Mouse (Mus musculus): ENCODE data around the gene Spib. TPM values are rescaled to one million over a fixed set of nuclear protein-coding genes. Genes with fewer than 3 reads are reported as not detected.

Spib gene
- total and polyA plus RNA-seq, 3 experiments = 0.31 to 3.1 (median 0.75) TPM

- intact Hi-C loops (cut with DNase I) = no loop called here
- 74% methylated on average over 4 of the region's 4 CpGs for WGBS
Measured at GRCm38 (mm10) chr7:44571811-44572210, 39.9 kb upstream of the Spib start.

DNA sequence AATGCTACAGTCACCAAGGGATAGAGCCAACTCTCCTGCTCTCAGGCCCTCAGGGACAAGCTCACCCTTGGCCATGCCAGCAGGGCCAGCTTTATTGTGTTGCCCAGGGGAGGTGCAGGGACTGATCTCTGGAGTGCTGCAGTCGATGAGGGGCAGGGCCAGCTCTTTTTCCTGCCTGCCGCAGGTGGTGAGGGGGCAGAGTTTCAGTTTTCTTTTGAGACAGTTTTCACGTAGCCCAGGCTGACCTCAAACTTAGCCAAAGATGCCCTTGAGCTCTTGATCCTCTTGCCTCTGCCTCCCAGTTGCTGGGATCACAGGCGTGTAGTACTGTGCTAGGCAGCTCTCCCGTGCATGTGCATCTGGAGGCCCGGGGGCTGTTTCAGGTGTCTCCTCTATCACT, 39.1 kb upstream of the Spib start:
- WGBS = 73% methylated on average over 6 of the region's 6 CpGs
- no peak overlapping the region for H3K27ac ChIP-seq
- H3K27me3 ChIP-seq (ENCODE audit: control insufficient read depth, insufficient read depth, low read length) = no peaks in the 10 kb centered on the region
- no peak for DNase-seq
- no peak for TF ChIP-seq EP300 (IDR thresholded peaks at IDR 0.05; ENCODE audit: insufficient read depth, low read depth, low read length)
- intact Hi-C loops (cut with DNase I) = no loop called here
- H3K9ac ChIP-seq (ENCODE audit: low read depth, low read length) = no peak overlapping the region
- no peaks in the 10 kb centered on the region for H3K79me2 ChIP-seq (replicated peaks; ENCODE audit: control insufficient read depth, insufficient read depth, low read length)
- no peaks in the 10 kb centered on the region for H3K4me1 ChIP-seq (ENCODE audit: control insufficient read depth, insufficient read depth, low read length)
- no peaks in the 10 kb centered on the region for H3K36me3 ChIP-seq (ENCODE audit: control insufficient read depth, insufficient read depth, low read length)
- no peak overlapping the region for H3K4me3 ChIP-seq

More at GRCm38 (mm10) chr7:44571811-44572210, 39.9 kb upstream of the Spib start:
- no peaks in the 10 kb centered on the region for H3K27me3 ChIP-seq (ENCODE audit: control insufficient read depth, insufficient read depth, low read length)
- DNase-seq = no peak
- no peaks in the 10 kb centered on the region for H3K79me2 ChIP-seq (replicated peaks; ENCODE audit: control insufficient read depth, insufficient read depth, low read length)
- H3K27ac ChIP-seq = no peak overlapping the region
- TF ChIP-seq EP300 (IDR thresholded peaks at IDR 0.05; ENCODE audit: insufficient read depth, low read depth, low read length) (no peak), POLR2A (IDR thresholded peaks at IDR 0.05; ENCODE audit: insufficient read depth, low read depth, low read length) (no peak), CTCF (IDR thresholded peaks at IDR 0.05) (no peak)
- H3K36me3 ChIP-seq (ENCODE audit: control insufficient read depth, insufficient read depth, low read length) = no peaks in the 10 kb centered on the region
- H3K4me3 ChIP-seq = no peak overlapping the region
- H3K9ac ChIP-seq (ENCODE audit: low read depth, low read length) = no peak overlapping the region
- H3K4me1 ChIP-seq (ENCODE audit: control insufficient read depth, insufficient read depth, low read length) = no peaks in the 10 kb centered on the region

DNA sequence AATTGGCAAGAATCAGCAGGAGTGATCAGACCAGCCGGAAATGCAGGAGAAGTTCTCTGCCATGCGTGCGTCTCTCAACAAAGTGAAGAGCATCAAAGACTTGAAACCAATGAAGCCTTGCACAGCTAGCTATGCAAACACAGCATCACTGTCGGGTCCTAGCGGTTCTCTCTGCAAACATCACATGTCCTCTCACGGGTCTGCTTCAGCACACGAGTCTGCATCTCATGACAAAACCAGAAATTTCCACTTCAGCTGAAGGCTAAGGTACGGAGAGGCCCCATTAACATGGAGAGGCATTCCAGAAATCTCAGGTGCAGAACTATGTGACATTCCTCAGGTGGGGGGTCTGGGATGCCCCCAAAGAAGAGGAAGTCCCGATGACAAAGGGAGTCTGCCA, 36.9 kb upstream of the Spib start:
- DNase-seq = no peak
- no peak overlapping the region for H3K4me3 ChIP-seq
- H3K79me2 ChIP-seq (replicated peaks; ENCODE audit: control insufficient read depth, insufficient read depth, low read length) = no peaks in the 10 kb centered on the region
- H3K4me1 ChIP-seq (ENCODE audit: control insufficient read depth, insufficient read depth, low read length) = no peaks in the 10 kb centered on the region
- H3K36me3 ChIP-seq (ENCODE audit: control insufficient read depth, insufficient read depth, low read length) = no peaks in the 10 kb centered on the region
- intact Hi-C loops (cut with DNase I) = no loop called here
- no peaks in the 10 kb centered on the region for H3K27me3 ChIP-seq (ENCODE audit: control insufficient read depth, insufficient read depth, low read length)
- TF ChIP-seq POLR2A (IDR thresholded peaks at IDR 0.05; ENCODE audit: insufficient read depth, low read depth, low read length) (no peak), EP300 (IDR thresholded peaks at IDR 0.05; ENCODE audit: insufficient read depth, low read depth, low read length) (no peak), CTCF (IDR thresholded peaks at IDR 0.05) (no peak)
- H3K9ac ChIP-seq (ENCODE audit: low read depth, low read length) = no peak overlapping the region
- H3K27ac ChIP-seq = no peak overlapping the region
- 51% methylated on average over 9 of the region's 9 CpGs for WGBS

GRCm38 (mm10) chr7:44565414-44565813, 33.5 kb upstream of the Spib start:
- no peak overlapping the region for H3K4me3 ChIP-seq
- DNase-seq = no peak
- 50% methylated on average over 6 of the region's 6 CpGs for WGBS
- H3K27ac ChIP-seq = no peak overlapping the region
- H3K79me2 ChIP-seq (replicated peaks; ENCODE audit: control insufficient read depth, insufficient read depth, low read length) = no peaks in the 10 kb centered on the region
- no peaks in the 10 kb centered on the region for H3K4me1 ChIP-seq (ENCODE audit: control insufficient read depth, insufficient read depth, low read length)
- intact Hi-C loops (cut with DNase I) = no loop called here
- no peak for TF ChIP-seq CTCF (IDR thresholded peaks at IDR 0.05)
- TF ChIP-seq POLR2A (IDR thresholded peaks at IDR 0.05; ENCODE audit: insufficient read depth, low read depth, low read length) = no peak
- no peaks in the 10 kb centered on the region for H3K27me3 ChIP-seq (ENCODE audit: control insufficient read depth, insufficient read depth, low read length)
- no peaks in the 10 kb centered on the region for H3K36me3 ChIP-seq (ENCODE audit: control insufficient read depth, insufficient read depth, low read length)
- no peak overlapping the region for H3K9ac ChIP-seq (ENCODE audit: low read depth, low read length)

GRCm38 (mm10) chr7:44564486-44564885, 32.6 kb upstream of the Spib start:
- DNase-seq = no peak
- Histone ChIP-seq H3K27ac (no peak overlapping the region), H3K36me3 (ENCODE audit: control insufficient read depth, insufficient read depth, low read length) (no peaks in the 10 kb centered on the region), H3K4me1 (ENCODE audit: control insufficient read depth, insufficient read depth, low read length) (no peaks in the 10 kb centered on the region), H3K79me2 (replicated peaks; ENCODE audit: control insufficient read depth, insufficient read depth, low read length) (no peaks in the 10 kb centered on the region), H3K4me3 (no peak overlapping the region), H3K27me3 (ENCODE audit: control insufficient read depth, insufficient read depth, low read length) (no peaks in the 10 kb centered on the region), H3K9ac (ENCODE audit: low read depth, low read length) (no peak overlapping the region)
- intact Hi-C loops (cut with DNase I) = loop anchor here (5.0 kb wide), 1 partner anchor 302 kb away; the partner anchor contains the start of gene Gm15517
- TF ChIP-seq POLR2A (IDR thresholded peaks at IDR 0.05; ENCODE audit: insufficient read depth, low read depth, low read length) (no peak), EP300 (IDR thresholded peaks at IDR 0.05; ENCODE audit: insufficient read depth, low read depth, low read length) (no peak), CTCF (IDR thresholded peaks at IDR 0.05) (no peak)
- WGBS = 81% methylated on average over 10 of the region's 10 CpGs

GRCm38 (mm10) chr7:44563284-44563683, 31.4 kb upstream of the Spib start:
- TF ChIP-seq POLR2A (IDR thresholded peaks at IDR 0.05; ENCODE audit: insufficient read depth, low read depth, low read length) (no peak), CTCF (IDR thresholded peaks at IDR 0.05) (no peak), EP300 (IDR thresholded peaks at IDR 0.05; ENCODE audit: insufficient read depth, low read depth, low read length) (no peak)
- Histone ChIP-seq H3K79me2 (replicated peaks; ENCODE audit: control insufficient read depth, insufficient read depth, low read length) (no peaks in the 10 kb centered on the region), H3K9ac (ENCODE audit: low read depth, low read length) (no peak overlapping the region), H3K4me1 (ENCODE audit: control insufficient read depth, insufficient read depth, low read length) (no peaks in the 10 kb centered on the region), H3K27ac (no peak overlapping the region), H3K36me3 (ENCODE audit: control insufficient read depth, insufficient read depth, low read length) (no peaks in the 10 kb centered on the region), H3K27me3 (ENCODE audit: control insufficient read depth, insufficient read depth, low read length) (no peaks in the 10 kb centered on the region), H3K4me3 (no peak overlapping the region)
- 43% methylated on average over 8 of the region's 8 CpGs for WGBS
- intact Hi-C loops (cut with DNase I) = loop anchor here (5.0 kb wide), 1 partner anchor 301 kb away; the partner anchor contains the start of gene Gm15517
- DNase-seq = no peak
